Mouse (Mus musculus): ENCODE measurements around the gene Fbxw19. TPM values are rescaled to one million over a fixed set of nuclear protein-coding genes. Genes with fewer than 3 reads are reported as not detected.
A peak's percentile ranks its signal among the peaks of the same experiment; 100 is the strongest.
"Not testable (repeated sequence)": the region's sequence is repeated elsewhere in the genome, so short reads cannot be mapped to it uniquely, and the experiment has no call there.

The Fbxw19 gene
- polyA plus RNA-seq (2011; ENCODE audit: insufficient read depth, insufficient read length, low read depth, missing spikeins), result 0.55 and 1.2 TPM in 2 replicates

DNA sequence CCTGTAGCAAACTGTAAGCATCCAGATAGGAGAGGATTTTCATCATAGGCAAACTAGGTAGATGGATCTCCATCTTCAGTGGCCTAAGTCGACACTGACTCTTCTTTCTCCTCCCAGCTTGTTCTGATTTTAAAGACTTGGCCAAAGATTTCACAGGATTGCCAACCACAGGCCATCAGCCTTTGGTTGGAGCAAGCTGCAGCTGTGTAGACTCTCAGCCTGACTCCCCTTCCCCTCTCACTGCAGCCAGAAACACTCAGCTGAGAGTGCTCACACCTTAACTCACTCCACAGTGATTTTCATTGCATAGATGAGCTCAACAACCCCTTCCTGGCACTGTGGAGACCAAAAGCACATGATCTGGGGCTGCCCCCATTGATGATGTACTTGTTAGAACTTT, at the start of gene Fbxw19:
Fbxw19 (minus strand) TSS at position 101 of the 400 bp plus-strand sequence.
- H3K9ac ChIP-seq (ENCODE audit: low read depth, poor library complexity, severe bottlenecking); H3K27me3 ChIP-seq (ENCODE audit: control insufficient read depth, insufficient read depth, low read length, poor library complexity, severe bottlenecking); H3K27ac ChIP-seq (ENCODE audit: insufficient read depth, low read length); H3K36me3 ChIP-seq (ENCODE audit: control insufficient read depth, insufficient read depth, low read length, poor library complexity, severe bottlenecking); H3K9me3 ChIP-seq (replicated peaks; ENCODE audit: control insufficient read depth, insufficient read depth, low read length, poor library complexity, severe bottlenecking); H3K4me1 ChIP-seq (ENCODE audit: control insufficient read depth, insufficient read depth, low read length); H3K4me3 ChIP-seq (ENCODE audit: low read depth, low read length): not testable (repeated sequence)

DNA sequence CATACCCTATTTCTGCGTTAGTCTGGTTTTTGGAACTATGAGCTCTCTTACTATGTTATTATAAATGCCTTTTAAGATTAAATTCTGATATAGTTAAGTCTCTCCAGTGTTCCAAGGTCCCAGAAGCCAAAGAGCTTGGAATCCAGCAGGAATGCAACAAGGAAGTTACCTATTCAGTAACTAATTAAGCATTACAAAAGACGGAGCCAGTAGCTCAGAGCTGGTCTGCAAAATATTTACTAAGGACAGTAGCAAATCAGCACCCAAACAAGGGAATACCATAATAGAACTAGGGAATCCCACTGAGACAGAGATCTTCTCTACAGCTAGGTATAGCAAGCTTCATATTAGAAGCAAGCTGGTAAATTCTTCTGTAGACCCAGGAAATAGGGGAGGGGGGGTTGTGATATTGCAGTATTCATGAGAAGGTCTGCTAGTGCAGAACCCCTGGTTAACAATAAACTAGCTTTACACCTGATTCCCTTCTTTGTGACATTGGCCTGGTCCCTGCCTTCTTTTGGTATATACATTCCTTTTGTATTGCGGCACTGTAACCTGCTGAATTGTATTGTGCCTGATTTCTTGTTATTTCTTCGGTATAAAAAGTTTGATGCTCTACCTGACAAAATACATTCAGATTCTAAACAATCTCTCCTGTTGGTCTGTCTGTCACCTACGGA, 27.9 kb upstream of the Fbxw19 start:
- no peak for TF ChIP-seq CTCF (IDR thresholded peaks at IDR 0.05; ENCODE audit: low read depth, low read length)
- TF ChIP-seq EP300 (IDR thresholded peaks at IDR 0.05; ENCODE audit: insufficient read depth, low read depth, low read length), result no peak
- H3K4me3 ChIP-seq (ENCODE audit: low read depth, low read length), result no peak overlapping the region
- H3K27me3 ChIP-seq (ENCODE audit: control insufficient read depth, insufficient read depth, low read length, poor library complexity, severe bottlenecking), result no peaks in the 10 kb centered on the region
- no peaks in the 10 kb centered on the region for H3K9me3 ChIP-seq (replicated peaks; ENCODE audit: control insufficient read depth, insufficient read depth, low read length, poor library complexity, severe bottlenecking)
- no peaks in the 10 kb centered on the region for H3K36me3 ChIP-seq (ENCODE audit: control insufficient read depth, insufficient read depth, low read length, poor library complexity, severe bottlenecking)
- peak overlapping the region; percentile 72 for H3K27ac ChIP-seq (ENCODE audit: insufficient read depth, low read length)
- peaks cover 5% of the 10 kb centered on the region for H3K4me1 ChIP-seq (ENCODE audit: control insufficient read depth, insufficient read depth, low read length)
- H3K9ac ChIP-seq (ENCODE audit: low read depth, poor library complexity, severe bottlenecking), result no peak overlapping the region

DNA sequence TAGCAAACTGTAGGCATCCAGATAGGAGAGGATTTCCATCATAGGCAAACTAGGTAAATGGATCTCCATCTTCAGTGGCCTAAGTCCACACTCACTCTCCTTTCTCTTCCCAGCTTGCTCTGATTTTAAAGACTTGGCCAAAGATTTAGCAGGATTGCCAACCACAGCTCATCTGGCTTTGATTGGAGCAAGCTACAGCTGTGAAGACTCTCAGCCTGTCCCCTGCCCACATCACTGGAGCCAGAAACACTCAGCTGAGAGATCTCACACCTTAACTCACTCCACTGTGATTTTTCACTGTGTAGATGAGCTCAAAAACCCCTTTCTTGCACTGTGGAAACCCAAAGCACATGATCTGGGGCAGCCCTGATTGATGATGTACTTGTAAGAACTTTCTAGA, 46.6 kb downstream of the Fbxw19 start, which contains the start of gene Fbxw16:
Fbxw16 (minus strand) TSS at position 101 of the 400 bp plus-strand sequence.
- no peak for TF ChIP-seq EP300 (IDR thresholded peaks at IDR 0.05; ENCODE audit: insufficient read depth, low read depth, low read length)
- no peak for TF ChIP-seq CTCF (IDR thresholded peaks at IDR 0.05; ENCODE audit: low read depth, low read length)
- TF ChIP-seq POLR2A (IDR thresholded peaks at IDR 0.05; ENCODE audit: insufficient read depth, low read length), result no peak

DNA sequence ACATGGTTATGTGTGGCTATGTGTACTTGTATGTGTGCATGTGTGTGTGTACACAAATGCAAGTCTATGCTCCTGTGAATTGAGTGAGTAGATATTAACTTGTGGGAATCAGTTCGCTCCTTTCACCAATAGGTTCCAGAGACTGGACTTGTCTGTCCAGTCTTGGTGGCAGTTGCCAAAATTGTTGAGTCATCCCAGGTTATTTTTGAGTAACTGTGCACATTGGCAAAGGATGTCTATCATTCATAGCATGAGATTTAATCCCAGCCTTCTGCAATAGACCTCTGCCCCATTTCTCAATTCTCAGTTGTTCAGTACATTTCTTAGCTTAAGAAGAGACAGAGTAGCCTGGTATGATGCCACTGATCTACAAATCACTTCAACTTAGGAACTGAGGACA, 62.7 kb downstream of the Fbxw19 start:
- H3K27me3 ChIP-seq (ENCODE audit: control insufficient read depth, insufficient read depth, low read length, poor library complexity, severe bottlenecking), result no peaks in the 10 kb centered on the region
- H3K9ac ChIP-seq (ENCODE audit: low read depth, poor library complexity, severe bottlenecking), result no peak overlapping the region
- H3K9me3 ChIP-seq (replicated peaks; ENCODE audit: control insufficient read depth, insufficient read depth, low read length, poor library complexity, severe bottlenecking), result no peaks in the 10 kb centered on the region
- no peak for TF ChIP-seq EP300 (IDR thresholded peaks at IDR 0.05; ENCODE audit: insufficient read depth, low read depth, low read length)
- no peak for TF ChIP-seq POLR2A (IDR thresholded peaks at IDR 0.05; ENCODE audit: insufficient read depth, low read length)
- TF ChIP-seq CTCF (IDR thresholded peaks at IDR 0.05; ENCODE audit: low read depth, low read length), result no peak
- no peak overlapping the region for H3K4me3 ChIP-seq (ENCODE audit: low read depth, low read length)
- H3K27ac ChIP-seq (ENCODE audit: insufficient read depth, low read length), result no peak overlapping the region
- H3K36me3 ChIP-seq (ENCODE audit: control insufficient read depth, insufficient read depth, low read length, poor library complexity, severe bottlenecking), result no peaks in the 10 kb centered on the region
- no peaks in the 10 kb centered on the region for H3K4me1 ChIP-seq (ENCODE audit: control insufficient read depth, insufficient read depth, low read length)

More for the DNA sequence above, 46.6 kb downstream of the Fbxw19 start, which contains the start of gene Fbxw16:
- Histone ChIP-seq H3K36me3 (ENCODE audit: control insufficient read depth, insufficient read depth, low read length, poor library complexity, severe bottlenecking) (no peaks in the 10 kb centered on the region), H3K9me3 (replicated peaks; ENCODE audit: control insufficient read depth, insufficient read depth, low read length, poor library complexity, severe bottlenecking) (no peaks in the 10 kb centered on the region), H3K27me3 (ENCODE audit: control insufficient read depth, insufficient read depth, low read length, poor library complexity, severe bottlenecking) (no peaks in the 10 kb centered on the region), H3K4me1 (ENCODE audit: control insufficient read depth, insufficient read depth, low read length) (no peaks in the 10 kb centered on the region), H3K4me3 (ENCODE audit: low read depth, low read length) (no peak within 1 kb of the TSS), H3K27ac (ENCODE audit: insufficient read depth, low read length) (no peak within 1 kb of the TSS), H3K9ac (ENCODE audit: low read depth, poor library complexity, severe bottlenecking) (no peak within 1 kb of the TSS)

Other genes with a start within 250 kb of the Fbxw19 start
- not detected in 2 replicates for gene Fbxw14, start 208.2 kb downstream of the Fbxw19 start, polyA plus RNA-seq (2011; ENCODE audit: insufficient read depth, insufficient read length, low read depth, missing spikeins)
- gene Fbxw28, start 156.2 kb downstream of the Fbxw19 start, polyA plus RNA-seq (2011; ENCODE audit: insufficient read depth, insufficient read length, low read depth, missing spikeins), result not detected in 2 replicates
- not detected in 2 replicates for gene Fbxw22, start 91.6 kb downstream of the Fbxw19 start, polyA plus RNA-seq (2011; ENCODE audit: insufficient read depth, insufficient read length, low read depth, missing spikeins)
- gene Fbxw16, start 46.7 kb downstream of the Fbxw19 start, polyA plus RNA-seq (2011; ENCODE audit: insufficient read depth, insufficient read length, low read depth, missing spikeins), result not detected in 2 replicates
- gene Fbxw15, start 72.4 kb upstream of the Fbxw19 start, polyA plus RNA-seq (2011; ENCODE audit: insufficient read depth, insufficient read length, low read depth, missing spikeins), result not detected in 2 replicates
- not detected in 2 replicates for gene Fbxw24, start 130.2 kb upstream of the Fbxw19 start, polyA plus RNA-seq (2011; ENCODE audit: insufficient read depth, insufficient read length, low read depth, missing spikeins)
- not detected in 2 replicates for gene Fbxw25, start 168.8 kb upstream of the Fbxw19 start, polyA plus RNA-seq (2011; ENCODE audit: insufficient read depth, insufficient read length, low read depth, missing spikeins)
- gene Fbxw18, start 206.8 kb upstream of the Fbxw19 start, polyA plus RNA-seq (2011; ENCODE audit: insufficient read depth, insufficient read length, low read depth, missing spikeins), result not detected in 2 replicates

All from ES-Bruce4 (cell line).